Mouse (Mus musculus): ENCODE results near the gene Cela3b.
"Not testable (repeated sequence)": the region's sequence is repeated elsewhere in the genome, so short reads cannot be mapped to it uniquely, and the experiment has no call there.

The Cela3b gene

DNA sequence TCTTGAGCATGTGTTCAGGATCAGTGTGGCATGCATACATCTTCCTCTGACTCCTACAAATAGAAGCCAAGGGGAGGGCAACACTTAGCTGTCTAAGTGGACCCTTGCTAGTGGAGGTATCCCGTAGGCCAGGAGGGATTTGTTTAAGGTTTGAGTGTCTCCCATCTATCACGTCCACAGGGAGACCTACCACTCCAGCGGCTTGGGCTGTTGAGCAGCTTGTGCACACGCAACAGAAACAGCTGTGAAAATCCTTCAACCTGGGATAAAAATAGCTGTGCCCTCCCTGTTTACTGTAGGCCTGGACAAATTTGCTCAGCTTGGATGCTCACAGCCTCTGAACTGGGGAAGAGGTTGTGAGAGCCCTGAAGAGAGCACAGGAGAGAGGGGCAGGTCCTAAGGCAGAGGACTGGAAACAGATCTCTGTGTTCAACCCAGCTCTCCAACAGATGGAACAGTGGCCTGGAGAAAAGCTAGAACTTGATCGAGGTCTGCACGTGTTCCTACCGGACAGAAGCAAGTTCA, 18.1 kb downstream of the Cela3b start:
- DNase-seq: not testable (repeated sequence)

DNA sequence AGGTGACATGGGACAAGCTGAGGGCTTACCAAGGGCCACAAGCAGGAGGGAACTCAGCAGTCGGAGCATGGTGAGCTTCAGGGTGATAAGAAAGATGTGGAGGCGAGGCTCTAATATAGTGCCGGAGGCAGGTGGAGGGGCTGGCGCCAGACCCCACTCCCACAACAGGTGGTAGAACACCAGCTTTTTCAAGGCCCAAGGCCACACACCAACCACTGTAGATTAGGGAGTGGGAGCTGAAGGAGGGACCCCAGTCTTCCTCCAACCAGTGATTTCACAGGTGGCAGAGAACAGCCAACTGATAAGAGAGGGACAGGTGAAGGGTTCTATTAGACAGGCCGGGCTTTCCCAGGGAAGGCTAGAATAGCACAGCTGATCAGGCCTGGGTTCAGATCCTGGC, 20.6 kb downstream of the Cela3b start, which contains the start of gene Cela3a:
Cela3a (minus strand) TSS at position 101 of the 400 bp plus-strand sequence.
- DNase-seq: no peak

DNA sequence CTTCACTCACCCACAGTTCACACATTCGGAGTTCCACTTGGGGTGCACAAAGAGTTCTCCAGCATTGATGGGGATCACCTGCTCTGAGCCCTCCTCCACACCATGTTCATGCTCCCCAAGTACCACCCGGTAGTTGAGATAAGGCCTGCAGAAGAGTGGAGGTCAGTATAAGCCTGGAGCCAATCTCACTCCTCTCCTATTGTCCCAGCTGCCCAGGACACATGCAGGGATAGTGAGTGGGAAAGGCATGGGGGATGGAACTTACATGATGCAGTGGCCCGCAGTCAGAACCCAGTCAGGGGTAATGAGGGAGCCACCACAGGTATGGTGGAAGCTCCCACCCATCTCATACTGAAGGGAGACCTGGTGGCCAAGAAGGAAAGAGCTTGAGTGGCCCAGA, 24.8 kb downstream of the Cela3b start:
- DNase-seq: no peak

DNA sequence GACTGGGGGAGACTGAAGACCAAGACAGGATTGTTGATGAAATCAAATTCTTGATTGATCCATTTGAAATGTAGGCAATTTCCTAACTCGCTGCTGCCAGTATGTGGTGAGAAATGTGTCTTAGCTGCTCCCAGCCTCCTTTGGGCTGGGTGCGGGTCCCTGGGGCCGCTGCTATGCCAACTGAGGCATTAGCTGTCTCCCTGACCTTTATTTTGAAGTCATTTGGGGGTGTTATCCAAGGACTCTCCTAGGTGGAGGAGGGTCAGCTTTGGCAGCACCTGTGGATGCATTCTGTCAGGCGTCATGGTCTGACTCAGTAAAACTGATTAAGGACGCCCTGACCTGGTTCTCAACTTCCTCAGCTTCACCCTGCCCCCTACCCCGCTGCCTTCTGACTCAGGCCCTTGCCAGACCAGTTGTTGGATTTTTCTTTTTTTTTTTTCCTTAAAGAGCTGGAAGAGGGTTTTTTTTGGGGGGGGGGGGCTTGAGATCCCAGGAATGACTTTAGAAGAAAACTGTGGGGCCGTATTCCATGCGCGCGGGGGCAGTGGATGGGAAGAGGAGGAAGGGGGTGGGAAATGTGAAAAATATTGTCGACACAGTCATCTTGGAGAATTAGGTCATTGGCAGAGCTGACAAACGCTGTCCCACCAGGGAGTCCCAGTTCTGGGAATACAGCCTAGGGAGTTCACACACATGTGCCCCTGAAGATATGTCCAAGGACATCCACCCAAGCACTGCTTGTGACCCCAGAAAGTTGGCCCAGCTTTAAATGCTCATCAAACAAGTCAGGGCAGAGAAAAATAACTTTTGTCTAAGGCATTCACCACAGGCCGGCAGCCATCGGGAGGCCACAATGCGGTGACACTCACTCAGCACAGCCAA, 33.5 kb downstream of the Cela3b start:
- DNase-seq: peak; percentile 74 to 77

DNA sequence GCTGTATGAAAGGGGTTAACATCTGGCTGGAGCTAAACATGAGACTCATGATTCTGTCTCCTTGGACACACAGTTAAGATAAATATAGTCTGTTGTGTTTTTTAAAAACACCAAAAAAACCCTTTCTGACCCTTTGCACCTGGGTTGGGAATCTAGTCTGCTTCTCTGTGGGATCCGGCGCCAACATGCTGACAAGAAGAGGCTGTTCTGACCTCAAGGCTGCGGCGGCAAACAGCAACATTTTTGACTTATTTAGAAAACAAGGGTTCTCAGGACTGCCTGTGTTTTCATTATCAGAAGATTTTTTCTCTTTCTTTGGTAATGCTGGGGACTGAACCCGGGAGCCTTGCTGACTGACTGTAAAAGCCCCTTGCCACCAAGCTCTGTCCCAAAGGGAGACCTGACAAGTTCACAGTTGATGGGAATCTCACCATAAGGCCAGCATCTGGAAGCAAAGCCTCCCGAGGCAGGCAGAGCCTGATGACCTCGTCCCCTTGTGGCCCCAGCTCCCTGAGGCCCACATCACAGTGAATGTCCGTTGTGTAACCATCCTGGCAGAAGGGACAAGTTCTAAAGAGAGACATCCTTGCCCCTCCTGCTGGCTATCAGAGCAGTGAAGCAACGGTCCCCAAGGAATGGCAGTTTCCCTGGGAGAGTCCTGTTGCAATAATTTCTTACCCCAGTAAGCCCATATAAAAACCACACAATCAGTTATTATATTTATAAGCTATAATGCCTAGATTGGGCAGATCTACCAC, 36.8 kb downstream of the Cela3b start:
- no peak for DNase-seq

DNA sequence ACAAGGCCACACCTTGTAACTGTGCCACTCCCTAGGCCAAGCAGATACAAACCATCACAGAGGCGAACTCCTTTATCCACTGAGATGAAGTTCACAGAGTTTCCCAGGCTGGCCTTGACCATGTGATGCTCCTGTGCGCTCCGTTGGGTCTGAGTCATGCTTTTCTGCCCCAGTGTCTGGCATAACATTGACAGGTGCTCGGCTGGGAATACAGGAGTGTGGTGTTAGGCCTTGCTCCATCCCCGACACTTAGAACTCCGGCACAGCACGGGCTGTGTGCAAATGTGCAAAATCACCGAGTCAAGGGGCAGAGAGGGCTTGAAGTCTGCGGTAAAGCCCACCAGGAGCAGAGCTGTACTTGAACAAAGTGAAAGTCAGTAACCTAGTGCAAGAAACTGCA, 37.5 kb downstream of the Cela3b start:
- DNase-seq: no peak

DNA sequence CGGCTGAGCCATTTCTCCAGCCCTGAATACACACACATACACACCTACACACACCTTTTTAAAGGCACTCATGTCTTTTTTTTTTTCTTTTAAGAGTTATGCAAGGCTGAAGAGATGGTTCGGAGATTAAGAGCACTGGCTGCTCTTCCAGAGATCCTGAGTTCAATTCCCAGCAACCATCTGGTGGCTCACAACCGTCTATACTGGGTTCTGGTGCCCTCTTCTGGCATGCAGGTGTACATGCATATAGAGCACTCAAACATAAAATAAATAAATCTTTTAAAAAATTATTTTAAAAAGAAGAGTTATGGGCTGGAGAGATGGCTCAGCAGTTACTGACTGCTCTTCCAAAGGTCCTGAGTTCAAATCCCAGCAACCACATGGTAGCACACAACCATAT, 39.1 kb downstream of the Cela3b start:
- DNase-seq: no peak

DNA sequence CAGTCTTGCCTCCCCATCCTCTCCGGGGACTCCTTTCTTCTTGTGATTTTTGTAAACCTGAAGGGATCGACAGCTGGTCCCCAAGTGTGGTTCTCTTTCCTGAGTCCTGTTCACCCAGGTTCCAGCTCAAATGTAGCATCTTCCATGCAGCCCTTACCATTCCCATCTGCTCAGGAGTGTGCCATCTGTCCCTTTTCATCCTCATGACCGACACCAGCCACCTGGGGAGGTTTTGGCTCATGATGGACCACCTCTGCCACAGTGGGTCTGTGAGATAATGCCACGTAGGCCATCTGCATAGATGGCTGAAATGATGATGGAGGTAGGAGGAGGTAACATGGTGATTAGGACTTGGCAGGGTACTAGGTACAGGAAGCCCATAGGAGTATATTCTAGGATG, 40.1 kb downstream of the Cela3b start:
- peak; percentile 42 to 46 for DNase-seq

DNA sequence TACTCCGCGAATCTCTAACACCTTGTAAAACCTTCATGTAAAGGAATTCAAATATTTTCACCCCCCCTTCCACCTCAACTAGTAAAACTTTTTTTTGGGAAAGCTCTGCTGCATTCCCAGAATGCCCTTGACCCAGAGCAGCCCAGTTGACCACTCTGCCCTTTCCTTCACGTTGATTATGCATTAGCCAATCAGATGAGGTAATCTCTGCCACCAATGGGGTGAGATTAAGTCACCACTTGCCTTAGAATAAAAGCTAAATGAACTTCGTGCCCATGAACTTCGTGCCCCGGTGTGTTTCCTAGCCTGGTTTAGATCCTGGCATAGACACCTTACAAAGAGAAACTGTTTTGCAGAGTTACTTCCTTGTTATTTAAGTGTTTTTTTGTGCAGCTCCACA, 41.4 kb downstream of the Cela3b start:
- DNase-seq: peak in 1 of 2 experiments; percentile 25

DNA sequence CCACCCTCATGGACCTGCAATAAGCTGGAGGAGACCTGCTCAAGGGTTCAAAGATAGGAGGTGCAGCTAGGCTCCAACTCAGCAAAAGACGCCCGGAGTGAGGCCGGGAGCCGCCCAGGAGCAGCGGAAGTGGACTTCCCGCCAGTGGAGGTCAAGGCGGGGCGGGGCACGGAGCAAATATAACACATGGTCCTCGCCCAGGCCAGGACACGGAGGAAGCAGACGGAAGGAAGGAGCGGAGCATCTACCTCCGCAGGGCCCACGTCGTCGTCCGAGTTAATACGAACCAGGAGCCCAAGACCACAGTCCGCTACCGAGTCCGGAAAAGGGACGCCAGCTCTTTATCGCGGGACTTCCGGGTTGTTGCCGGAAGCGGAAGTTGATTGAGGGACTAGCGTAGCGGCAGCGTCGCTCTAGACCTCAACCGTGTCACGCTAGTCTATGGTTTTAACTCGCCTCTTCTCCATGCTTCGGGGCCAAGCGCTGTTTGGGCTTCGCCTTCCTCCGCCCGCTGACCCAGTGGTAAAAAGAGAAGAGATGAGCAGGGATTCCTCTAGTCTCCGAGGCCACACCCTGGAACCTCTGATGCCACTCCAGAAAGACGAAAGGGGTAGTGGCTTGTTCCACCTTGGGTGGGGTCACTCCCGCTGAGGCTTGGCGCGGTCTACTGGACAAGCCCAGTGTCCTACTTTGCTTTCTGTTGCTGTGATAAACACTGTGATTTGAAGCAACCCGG, 42.1 kb downstream of the Cela3b start:
- peak; percentile 86 to 90 for DNase-seq

DNA sequence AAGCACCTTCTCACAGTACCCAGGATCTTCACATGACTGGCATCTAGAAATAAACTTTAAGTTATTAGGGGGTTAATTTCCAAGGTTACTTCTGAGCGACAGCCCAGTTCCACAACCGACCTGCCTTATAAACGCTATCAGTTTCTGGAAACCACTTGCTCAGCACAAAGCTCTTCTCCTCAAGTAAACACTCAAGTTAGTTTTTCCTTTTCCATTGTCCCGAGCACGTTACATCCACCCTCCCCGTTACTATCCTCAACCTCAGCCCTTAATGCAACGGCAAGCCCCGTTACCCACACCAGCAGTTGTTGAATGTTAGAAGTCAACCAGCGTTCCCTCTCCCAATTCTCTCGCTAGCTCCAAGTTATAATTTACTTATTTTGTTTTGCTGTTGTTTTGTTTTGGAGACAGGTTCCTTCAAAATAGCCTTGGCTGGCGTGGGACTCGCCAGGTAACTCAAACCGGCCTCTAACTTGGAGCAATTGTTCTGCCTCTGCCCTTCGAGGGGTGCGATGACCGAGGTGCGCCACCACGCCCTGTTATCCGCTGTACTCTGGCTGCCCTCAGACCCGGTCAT, 42.8 kb downstream of the Cela3b start:
- no peak for DNase-seq

DNA sequence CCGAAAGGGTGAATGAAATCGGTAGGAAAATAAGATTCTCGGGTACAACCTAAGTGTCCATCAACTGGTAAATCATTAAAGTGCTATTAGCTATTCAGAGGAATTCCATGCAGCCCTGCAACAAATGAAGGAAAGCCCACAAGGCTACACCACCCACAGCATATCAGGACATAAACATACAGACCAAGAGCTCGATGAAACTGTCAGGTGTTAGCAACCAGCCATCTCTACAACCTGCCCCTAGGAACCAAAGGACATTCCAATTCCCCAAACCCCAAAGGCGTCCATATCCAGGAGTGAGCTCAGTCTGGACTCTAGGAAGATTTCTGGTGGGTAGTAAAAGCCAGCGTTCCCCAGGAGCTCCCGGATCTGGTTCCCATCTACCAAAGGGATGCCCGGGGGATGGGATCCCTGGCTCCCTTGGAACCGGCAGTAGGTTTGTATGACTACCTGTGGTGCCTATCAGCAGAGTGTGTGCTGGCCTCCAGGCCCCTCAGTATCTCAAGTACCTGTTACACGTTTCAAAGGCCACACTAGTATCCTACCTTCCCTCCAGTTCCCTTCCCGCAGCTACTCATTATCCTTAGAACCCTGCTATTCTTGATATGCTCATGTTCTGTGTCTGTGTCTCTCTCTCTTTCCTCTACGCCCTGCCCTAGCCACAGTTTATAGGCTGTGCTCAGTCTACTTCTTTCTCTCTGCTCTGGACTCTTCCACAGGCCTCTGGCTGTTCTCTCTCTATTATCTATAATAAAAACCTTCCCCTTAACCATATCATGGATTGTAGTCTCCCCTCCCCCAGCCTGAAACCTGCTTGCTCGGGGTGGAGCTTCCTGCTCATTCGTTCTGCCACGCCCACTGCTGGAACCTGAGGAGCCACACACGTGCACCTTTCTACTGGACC, 49.4 kb downstream of the Cela3b start:
- DNase-seq: no peak

DNA sequence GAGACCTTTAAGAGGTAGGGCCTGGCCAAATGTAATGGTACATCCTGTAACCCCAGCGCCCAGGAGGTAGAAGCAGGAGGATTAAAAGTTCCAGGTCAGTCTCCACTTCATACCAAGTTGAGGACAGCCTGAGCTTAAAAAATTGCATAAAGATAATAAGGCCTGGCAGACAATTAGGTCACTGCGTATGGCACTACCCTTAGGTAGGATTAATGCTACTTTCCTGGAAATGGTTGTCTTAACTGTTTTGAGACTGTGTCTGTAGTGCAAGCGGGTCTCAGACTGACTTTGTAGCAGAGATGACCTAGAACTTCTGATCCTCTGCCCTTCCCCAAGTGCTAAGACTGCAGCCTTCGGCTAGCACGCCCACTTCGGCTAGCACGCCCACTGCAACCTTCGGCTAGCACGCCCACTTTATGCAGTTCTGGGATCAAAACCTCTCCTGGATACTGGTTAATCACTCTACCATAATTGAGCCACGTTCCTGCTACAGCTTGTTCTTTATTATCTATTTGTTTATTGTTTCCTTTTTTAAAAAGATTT, 50.6 kb downstream of the Cela3b start:
- no peak for DNase-seq

DNA sequence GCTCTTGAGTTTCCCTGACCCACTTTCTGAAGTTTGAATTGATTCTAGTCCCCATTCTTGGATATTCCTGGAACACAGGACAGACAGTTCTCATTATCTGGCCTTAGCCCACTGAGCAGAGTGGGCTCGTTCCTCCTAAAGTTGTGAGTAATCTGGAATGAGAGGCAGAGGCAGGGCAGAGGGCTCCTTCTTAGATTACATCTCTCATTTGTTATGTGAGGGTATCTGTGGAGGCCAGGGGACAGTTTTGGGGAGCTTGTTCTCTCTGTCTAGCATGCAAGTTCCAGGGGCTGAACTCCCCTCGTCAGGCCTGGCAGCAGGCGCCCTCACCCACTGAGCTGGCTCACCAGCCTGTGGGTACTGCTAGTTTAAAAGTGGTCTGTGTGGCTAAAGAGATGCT, 51.3 kb downstream of the Cela3b start:
- no peak for DNase-seq

DNA sequence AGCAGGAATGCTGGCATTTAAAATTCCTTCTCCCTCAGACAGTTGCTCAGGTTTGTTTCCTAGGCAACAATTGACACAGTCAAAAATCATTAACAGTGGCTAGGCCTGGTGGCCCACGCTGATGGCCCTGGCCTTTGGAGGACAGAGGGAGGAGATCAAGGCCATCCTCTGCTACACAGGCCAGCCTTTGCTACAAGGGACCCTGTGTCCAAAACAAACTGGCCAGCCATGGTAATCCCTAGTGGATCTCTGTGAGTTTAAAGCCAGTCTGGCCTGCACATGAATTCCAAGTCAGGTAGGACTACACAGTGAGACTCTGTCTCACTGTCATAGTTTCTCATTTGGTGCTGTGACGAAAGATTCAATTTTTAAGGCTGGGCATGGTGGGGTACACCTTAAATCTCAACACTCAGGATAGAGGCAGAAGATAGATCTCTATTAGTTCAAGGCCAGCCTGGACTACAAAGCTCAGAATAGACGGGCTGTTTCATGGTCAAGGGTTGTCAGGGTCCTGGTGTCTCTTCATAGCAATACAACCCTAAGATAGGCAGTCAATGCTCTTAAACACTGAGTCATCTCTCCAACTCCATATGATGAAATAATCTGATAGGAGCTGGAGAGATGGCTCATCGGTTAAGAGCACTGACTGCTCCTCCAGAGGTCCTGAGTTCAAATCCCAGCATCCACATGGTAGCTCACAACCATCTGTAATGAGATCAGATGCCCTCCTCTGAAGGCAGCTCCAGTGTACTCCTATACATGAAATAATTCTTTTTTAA, 52.6 kb downstream of the Cela3b start:
- DNase-seq: no peak

DNA sequence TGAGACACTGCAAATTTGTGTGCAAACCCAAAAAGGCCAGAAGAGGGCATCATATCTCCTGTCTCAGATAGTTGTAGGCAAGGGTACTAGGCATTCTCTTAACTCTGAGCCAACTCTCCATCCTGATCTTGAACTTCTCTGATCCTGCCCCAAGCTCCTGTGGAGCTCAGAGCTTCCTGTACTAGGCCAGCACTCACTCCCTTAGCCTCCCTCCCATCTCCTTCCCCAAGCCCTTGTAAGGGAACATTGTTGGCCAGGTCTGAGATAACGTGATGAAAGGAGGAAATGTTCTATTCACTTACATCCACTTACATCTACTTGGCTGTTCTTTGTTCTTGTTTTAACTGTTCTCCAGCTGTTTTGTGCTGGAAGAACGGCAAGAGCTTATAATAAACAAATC, 53.6 kb downstream of the Cela3b start:
- no peak for DNase-seq

DNA sequence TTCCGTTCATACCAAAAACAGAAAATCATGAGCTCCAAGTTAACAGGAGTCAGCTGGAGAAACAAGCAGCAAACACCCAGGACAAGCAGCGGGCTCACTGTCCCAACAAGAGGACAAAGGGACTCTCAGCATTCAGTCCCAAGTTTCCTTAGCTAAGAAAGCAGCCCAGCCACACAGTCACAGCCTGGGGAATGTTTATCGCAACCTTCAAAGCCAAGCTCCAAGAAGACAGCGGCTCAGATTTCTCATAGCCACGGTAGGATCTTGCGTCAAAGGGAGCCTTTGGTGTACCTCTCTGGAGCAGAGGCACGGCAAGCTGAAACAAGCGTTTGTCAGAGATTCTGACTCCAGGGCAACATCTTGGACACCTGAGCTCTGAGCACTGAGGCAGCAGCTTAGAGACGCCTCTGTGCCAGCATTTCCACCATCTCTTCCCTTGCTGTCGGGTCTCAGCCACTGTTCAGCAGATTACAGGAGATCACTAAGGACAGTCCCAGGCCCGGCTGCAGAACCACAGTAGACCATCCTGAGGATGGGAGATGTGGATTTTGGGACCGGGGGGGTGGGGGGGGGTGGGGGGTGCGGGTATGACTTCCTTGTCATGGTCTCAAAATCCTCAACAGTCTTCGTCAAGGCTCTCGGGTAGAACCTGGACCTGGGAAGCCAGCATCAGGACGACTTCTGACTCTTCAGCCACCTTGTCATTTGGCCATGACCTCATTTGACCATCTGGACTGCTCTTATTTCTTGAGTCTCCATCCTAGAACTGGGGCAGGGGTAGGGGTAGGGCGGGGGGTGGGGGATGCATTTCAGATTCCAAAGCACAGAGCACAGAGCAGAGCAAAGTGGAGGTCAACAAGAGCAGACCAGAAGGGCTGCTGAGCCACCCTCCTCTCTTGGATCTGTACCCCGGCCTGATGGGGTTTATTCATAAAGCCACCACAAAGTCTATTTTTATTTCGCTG, 54.7 kb downstream of the Cela3b start:
- peak; percentile 38 to 60 for DNase-seq

DNA sequence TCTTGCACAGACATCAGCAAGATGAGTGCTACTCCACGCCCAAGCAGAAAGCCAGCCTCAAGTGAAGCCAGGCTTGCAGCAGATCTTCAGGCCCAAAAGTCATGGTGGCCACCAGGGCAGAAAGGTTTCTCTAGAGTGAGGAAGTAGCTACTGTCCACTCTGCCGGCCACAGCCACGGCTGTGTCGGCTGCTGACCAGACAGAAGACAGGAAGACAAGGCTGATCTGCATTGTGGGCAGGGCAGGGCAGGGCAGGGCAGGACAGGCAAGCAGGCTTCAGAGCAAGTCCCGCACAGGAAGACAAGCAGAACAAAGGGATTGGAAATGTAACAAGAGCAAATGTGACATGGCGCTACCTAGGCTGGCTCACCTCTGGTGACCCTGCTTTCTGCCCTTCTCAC, 56.6 kb downstream of the Cela3b start:
- no peak for DNase-seq
